Mouse (Mus musculus): ENCODE data around the gene Stac3. TPM values are rescaled to one million over a fixed set of nuclear protein-coding genes. Genes with fewer than 3 reads are reported as not detected.
A peak's percentile ranks its signal among the peaks of the same experiment; 100 is the strongest.

Gene Stac3
- polyA plus RNA-seq, 1 experiment: 5.8 TPM

GRCm38 (mm10) chr10:127508239-127508638 is 6.8 kb downstream of the Stac3 start:
- peaks cover 2% of the 10 kb centered on the region; the same call in 1 of the 2 replicates for H3K4me1 ChIP-seq (ENCODE audit: control insufficient read depth, insufficient read depth, low read length)
- 10% methylated on average over 15 of the region's 15 CpGs for WGBS
- TF ChIP-seq POLR2A (IDR thresholded peaks at IDR 0.05; ENCODE audit: borderline replicate concordance, extremely low read depth, low read depth, low read length) (no peak), CTCF (IDR thresholded peaks at IDR 0.05; ENCODE audit: insufficient read depth, low read length) (peak; percentile 53; the same call in 1 of the 2 replicates)
- H3K4me3 ChIP-seq (replicated peaks; ENCODE audit: extremely low read depth, low read depth, low read length): no peak overlapping the region
- DNase-seq: peak; percentile 71

DNA sequence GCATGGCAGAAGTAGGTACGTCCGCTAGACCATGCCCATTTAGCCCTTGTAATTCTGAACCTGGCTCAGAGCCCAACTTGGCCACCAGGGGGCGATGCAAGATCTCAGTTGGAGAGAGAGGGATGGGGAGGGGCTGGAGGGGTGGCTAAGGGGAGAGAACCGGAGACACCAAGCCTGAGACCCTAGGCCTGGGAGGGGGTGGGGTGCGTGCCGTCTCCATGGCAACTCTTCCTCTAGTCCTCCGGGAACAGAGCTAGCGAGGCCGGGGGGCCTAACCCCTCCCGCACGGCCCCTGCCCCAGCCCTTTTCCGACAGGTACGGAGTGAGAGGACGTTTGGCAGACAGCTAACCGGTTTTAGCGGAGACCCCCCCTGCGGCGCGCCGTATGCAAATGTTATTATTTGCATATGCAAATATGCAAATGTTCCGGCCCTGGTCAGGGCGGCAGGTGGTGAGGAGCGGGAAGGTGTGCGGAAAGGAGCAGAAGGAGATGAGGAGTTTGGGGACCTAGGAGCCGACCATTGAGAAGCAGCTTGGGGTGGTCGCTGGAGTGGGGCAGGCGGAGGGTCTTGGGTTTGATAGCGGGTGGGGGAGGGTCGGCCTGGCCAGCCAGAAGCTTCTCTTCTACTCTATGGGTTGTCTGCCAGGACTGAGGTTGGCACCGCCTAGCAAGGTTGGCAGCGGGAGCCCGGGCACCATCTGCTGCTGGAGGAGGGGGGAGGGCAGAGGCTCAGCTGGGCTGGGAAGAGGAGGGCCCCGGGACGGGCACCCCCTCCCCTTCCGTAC is 7.8 kb downstream of the Stac3 start:
- TF ChIP-seq POLR2A (IDR thresholded peaks at IDR 0.05; ENCODE audit: borderline replicate concordance, extremely low read depth, low read depth, low read length): no peak
- peak; percentile 84 for TF ChIP-seq CTCF (IDR thresholded peaks at IDR 0.05; ENCODE audit: insufficient read depth, low read length)
- 3% methylated on average over 35 of the region's 35 CpGs for WGBS
- H3K4me3 ChIP-seq (replicated peaks; ENCODE audit: extremely low read depth, low read depth, low read length): no peak overlapping the region

DNA sequence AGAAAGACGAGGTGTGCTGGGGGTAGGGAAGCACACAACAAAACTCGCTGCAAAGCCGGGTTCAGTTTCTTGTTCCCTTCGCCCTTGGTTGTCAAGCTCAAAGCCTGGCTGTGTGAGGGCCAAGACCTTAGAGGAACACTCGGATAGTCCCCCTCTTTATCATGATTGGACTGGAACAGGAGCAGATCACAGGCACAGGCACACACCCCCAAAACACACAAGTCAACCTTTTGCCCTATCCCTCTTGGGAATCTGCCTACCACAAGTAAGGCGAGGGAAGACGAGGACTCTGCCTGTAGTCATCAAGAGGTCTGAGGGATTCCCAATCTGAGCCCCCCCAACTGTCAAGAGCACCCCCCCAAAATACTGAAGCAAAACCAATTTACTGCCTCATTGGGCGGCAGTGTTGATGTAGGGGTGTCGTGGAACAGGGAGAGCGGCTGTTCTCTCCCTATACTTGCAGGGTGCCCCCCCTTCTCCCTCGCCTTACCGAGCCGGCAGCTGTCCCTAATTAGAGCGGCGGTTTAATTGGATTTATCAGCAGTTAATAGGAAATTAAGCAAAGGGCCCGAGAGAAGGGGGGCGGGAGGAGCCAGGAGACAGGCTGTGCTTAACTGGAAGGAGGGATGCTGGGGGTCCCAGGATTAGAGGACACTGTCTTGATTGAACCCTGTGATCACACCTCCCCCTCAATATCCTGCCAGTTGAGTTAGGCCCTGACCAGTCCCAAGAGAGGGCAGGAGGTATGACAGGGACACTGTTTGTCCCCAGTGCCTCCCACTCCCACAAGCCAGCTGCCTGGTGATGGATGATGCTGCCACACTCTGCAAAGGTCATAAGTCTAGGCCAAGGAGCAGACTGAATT is 8.6 kb downstream of the Stac3 start:
- peaks cover 2% of the 10 kb centered on the region; the same call in 1 of the 2 replicates for H3K4me1 ChIP-seq (ENCODE audit: control insufficient read depth, insufficient read depth, low read length)
- TF ChIP-seq CTCF (IDR thresholded peaks at IDR 0.05; ENCODE audit: insufficient read depth, low read length): no peak
- no peak for TF ChIP-seq POLR2A (IDR thresholded peaks at IDR 0.05; ENCODE audit: borderline replicate concordance, extremely low read depth, low read depth, low read length)
- WGBS: 42% methylated on average over 17 of the region's 17 CpGs
- no peak for DNase-seq
- H3K4me3 ChIP-seq (replicated peaks; ENCODE audit: extremely low read depth, low read depth, low read length): no peak overlapping the region

More for the DNA sequence above, 7.8 kb downstream of the Stac3 start:
- H3K4me1 ChIP-seq (ENCODE audit: control insufficient read depth, insufficient read depth, low read length): peaks cover 2% of the 10 kb centered on the region; the same call in 1 of the 2 replicates
- DNase-seq: peak; percentile 81

- WGBS: 27% methylated on average over 11 of the region's 11 CpGs
- H3K4me3 ChIP-seq (replicated peaks; ENCODE audit: extremely low read depth, low read depth, low read length): no peak overlapping the region
- no peak for TF ChIP-seq POLR2A (IDR thresholded peaks at IDR 0.05; ENCODE audit: borderline replicate concordance, extremely low read depth, low read depth, low read length)
- no peak for TF ChIP-seq CTCF (IDR thresholded peaks at IDR 0.05; ENCODE audit: insufficient read depth, low read length)
- DNase-seq: no peak
- peaks cover 2% of the 10 kb centered on the region; the same call in 1 of the 2 replicates for H3K4me1 ChIP-seq (ENCODE audit: control insufficient read depth, insufficient read depth, low read length)
These were observed 9.6 kb downstream of the Stac3 start for GRCm38 (mm10) chr10:127510895-127511617.

DNA sequence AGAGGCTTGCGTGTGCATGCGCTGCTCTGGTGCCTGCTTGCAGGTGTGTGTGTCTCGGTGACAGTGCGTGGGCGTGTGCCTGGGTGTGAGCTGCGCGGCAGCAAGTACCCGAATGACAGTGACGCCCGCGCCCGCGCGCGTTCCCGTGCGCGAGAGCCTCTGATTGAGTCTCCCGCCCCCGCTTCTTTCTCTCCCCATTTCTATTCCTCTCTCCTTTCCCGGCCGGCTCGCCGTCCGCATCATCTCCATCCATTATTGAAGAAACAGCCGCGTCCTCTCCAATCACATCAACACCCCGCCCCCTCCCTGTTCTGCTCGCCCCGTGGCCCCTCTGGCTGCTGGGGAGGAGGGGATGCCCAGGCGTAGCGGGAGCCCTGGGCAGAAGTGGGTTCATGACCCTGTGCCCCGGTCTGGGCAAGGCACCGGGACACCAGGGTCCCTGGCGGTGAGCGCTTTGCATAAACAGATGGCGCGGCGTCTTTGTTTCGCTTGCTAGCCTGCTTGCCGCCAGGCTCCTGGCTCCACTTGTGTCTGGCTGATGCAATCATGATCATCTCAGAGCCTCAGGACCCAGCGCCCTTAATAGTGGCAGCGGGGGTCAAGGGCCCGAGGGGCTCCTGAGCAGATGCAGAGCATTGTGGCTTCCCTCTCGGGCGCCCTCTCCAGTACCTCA is 10.3 kb downstream of the Stac3 start:
- peaks cover 4% of the 10 kb centered on the region for H3K4me1 ChIP-seq (ENCODE audit: control insufficient read depth, insufficient read depth, low read length)
- TF ChIP-seq CTCF (IDR thresholded peaks at IDR 0.05; ENCODE audit: insufficient read depth, low read length) (no peak), POLR2A (IDR thresholded peaks at IDR 0.05; ENCODE audit: borderline replicate concordance, extremely low read depth, low read depth, low read length) (no peak)
- WGBS: 1% methylated on average over 45 of the region's 46 CpGs
- H3K4me3 ChIP-seq (replicated peaks; ENCODE audit: extremely low read depth, low read depth, low read length): peak overlapping the region; percentile 45
- peak; percentile 43 for DNase-seq

GRCm38 (mm10) chr10:127512307-127512666 is 10.8 kb downstream of the Stac3 start:
- TF ChIP-seq CTCF (IDR thresholded peaks at IDR 0.05; ENCODE audit: insufficient read depth, low read length) (no peak), POLR2A (IDR thresholded peaks at IDR 0.05; ENCODE audit: borderline replicate concordance, extremely low read depth, low read depth, low read length) (no peak)
- peaks cover 5% of the 10 kb centered on the region for H3K4me1 ChIP-seq (ENCODE audit: control insufficient read depth, insufficient read depth, low read length)
- DNase-seq: no peak
- 5% methylated on average over 7 of the region's 7 CpGs for WGBS
- H3K4me3 ChIP-seq (replicated peaks; ENCODE audit: extremely low read depth, low read depth, low read length): no peak overlapping the region

DNA sequence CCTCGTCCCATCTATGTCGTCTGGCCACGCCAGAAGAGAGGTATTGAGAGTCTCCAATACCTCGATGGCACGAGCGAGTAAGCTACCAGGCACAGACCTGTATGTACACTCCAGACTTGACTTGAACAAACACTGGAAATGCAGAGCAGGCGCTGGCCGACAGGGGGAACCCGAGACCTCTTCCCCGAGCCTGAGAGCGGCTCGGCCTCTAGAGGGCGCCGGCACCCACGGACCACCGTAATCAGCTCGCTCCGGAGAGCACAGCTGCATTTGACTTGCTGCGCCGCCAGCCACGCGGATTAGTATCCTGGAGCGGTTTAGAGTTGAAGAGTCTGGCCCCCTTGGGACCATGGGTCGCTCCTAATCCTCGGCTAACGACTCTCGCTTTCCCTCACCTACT is 11.3 kb downstream of the Stac3 start:
- Histone ChIP-seq H3K4me3 (replicated peaks; ENCODE audit: extremely low read depth, low read depth, low read length) (no peak overlapping the region), H3K4me1 (ENCODE audit: control insufficient read depth, insufficient read depth, low read length) (peaks cover 5% of the 10 kb centered on the region)
- peak; percentile 97 for TF ChIP-seq CTCF (IDR thresholded peaks at IDR 0.05; ENCODE audit: insufficient read depth, low read length)
- TF ChIP-seq POLR2A (IDR thresholded peaks at IDR 0.05; ENCODE audit: borderline replicate concordance, extremely low read depth, low read depth, low read length): no peak
- under 1% methylated on average over 27 of the region's 27 CpGs for whole genome bisulfite sequencing
- DNase-seq: peak; percentile 95

GRCm38 (mm10) chr10:127513501-127514091 is 12.1 kb downstream of the Stac3 start:
- WGBS: 5% methylated on average over 16 of the region's 16 CpGs

More at GRCm38 (mm10) chr10:127513501-127514091, 12.1 kb downstream of the Stac3 start:
- Histone ChIP-seq H3K4me1 (ENCODE audit: control insufficient read depth, insufficient read depth, low read length) (peaks cover 5% of the 10 kb centered on the region), H3K4me3 (replicated peaks; ENCODE audit: extremely low read depth, low read depth, low read length) (no peak overlapping the region)
- no peak for TF ChIP-seq POLR2A (IDR thresholded peaks at IDR 0.05; ENCODE audit: borderline replicate concordance, extremely low read depth, low read depth, low read length)
- DNase-seq: no peak

Data from lung, adult 2 months (tissue).